In the genomic region with DNA sequence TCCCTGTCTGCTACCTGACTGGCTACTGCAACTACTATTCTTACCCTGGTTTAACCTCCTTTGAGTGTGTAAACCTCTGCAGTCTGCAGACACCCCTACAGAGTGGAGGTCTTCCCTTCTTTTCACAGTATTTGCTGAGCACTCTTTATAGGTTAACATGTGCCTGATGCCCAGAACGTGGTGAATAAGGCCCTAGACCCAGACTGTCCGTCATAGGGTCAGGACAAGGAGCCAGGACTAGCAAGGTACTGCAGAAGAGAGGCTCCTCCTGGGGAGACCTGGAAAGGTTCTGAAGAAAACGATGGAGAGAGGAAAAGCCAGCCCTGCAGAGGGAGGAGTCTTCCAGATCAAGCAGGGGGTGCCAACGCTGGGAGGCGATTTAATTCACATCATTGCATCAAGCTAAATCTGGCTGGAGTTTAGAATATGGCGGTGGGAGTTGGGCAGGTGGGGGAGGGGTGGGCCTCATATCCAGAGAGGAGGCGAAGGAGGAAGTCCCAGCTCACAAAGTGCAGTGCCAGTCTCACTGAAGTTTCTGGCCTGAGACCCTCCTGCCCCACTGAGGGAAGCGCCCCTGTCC, we compare ENCODE assay signal across 8 mouse cellular contexts. TPM values are rescaled to one million over a fixed set of nuclear protein-coding genes. Genes with fewer than 3 reads are reported as not detected.
DNase-seq lines count a peak whose midpoint lies in the region; ATAC-seq lines count a peak whose summit lies in the region.
"Had no signal": no experiment of that assay in that cellular context is flagged by ENCODE, and none has a peak within 500 bp of the region (broad histone marks: within the 10 kb centered on the region; RNA-seq: fewer than 3 reads in every experiment).

No protein-coding gene starts in this region.

- H3K9me3 ChIP-seq in lung, embryonic 16.5 days (ENCODE audit: control insufficient read depth, low read length) = peaks cover 6% of the 10 kb centered on the region
- H3K9me3 ChIP-seq in forebrain, embryonic 15.5 days = peaks cover 7% of the 10 kb centered on the region; the same call in 1 of the 2 replicates
- no peaks in the 10 kb centered on the region for H3K9me3 ChIP-seq in limb, embryonic 15.5 days
- H3K9me3 ChIP-seq in stomach, embryonic 15.5 days = no peaks in the 10 kb centered on the region

- H3K4me2 ChIP-seq in lung, embryonic 16.5 days (ENCODE audit: low read depth, low read length) = peak overlapping the region; percentile 99
- H3K4me2 ChIP-seq in forebrain, embryonic 15.5 days (replicated peaks) = peak overlapping the region; percentile 95
- peak overlapping the region; percentile 87 for H3K4me2 ChIP-seq in limb, embryonic 15.5 days
- peak overlapping the region; percentile 95 for H3K4me2 ChIP-seq in stomach, embryonic 15.5 days

- 33% methylated on average over 8 of the region's 8 CpGs for WGBS in lung, embryonic 16.5 days
- 19% methylated on average over 8 of the region's 8 CpGs for WGBS in forebrain, embryonic 15.5 days
- WGBS in limb, embryonic 15.5 days = 31% methylated on average over 8 of the region's 8 CpGs
- WGBS in stomach, embryonic 15.5 days = 33% methylated on average over 8 of the region's 8 CpGs

- H3K9ac ChIP-seq in lung, embryonic 16.5 days (ENCODE audit: low read length) = peak overlapping the region; percentile 82; the same call in 1 of the 2 replicates
- peak overlapping the region; percentile 85; the same call in 1 of the 2 replicates for H3K9ac ChIP-seq in forebrain, embryonic 15.5 days (replicated peaks)
- no peak overlapping the region for H3K9ac ChIP-seq in limb, embryonic 15.5 days
- H3K9ac ChIP-seq in stomach, embryonic 15.5 days = peak overlapping the region; percentile 45; the same call in 1 of the 2 replicates

- H3K27ac ChIP-seq in lung, embryonic 16.5 days (ENCODE audit: low read length) = no peak overlapping the region
- peak overlapping the region; percentile 80 for H3K27ac ChIP-seq in forebrain, embryonic 15.5 days (replicated peaks)
- H3K27ac ChIP-seq in limb, embryonic 15.5 days = peak overlapping the region; percentile 93
- peak overlapping the region; percentile 91 for H3K27ac ChIP-seq in stomach, embryonic 15.5 days

- ATAC-seq in lung, embryonic 16.5 days (ENCODE audit: low read depth) = no peak
- no peak for ATAC-seq in forebrain, embryonic 15.5 days (replicated peaks)
- no peak for ATAC-seq in limb, embryonic 15.5 days (ENCODE audit: insufficient number of reproducible peaks, low FRiP score, low TSS enrichment, low read depth)
- no peak for ATAC-seq in stomach, embryonic 15.5 days (ENCODE audit: insufficient read depth, low FRiP score, low read depth)
- ATAC-seq: activated CD4-positive, CD25-positive, alpha-beta regulatory T cell, adult 4 months had no signal

- no peaks in the 10 kb centered on the region for H3K36me3 ChIP-seq in lung, embryonic 16.5 days (ENCODE audit: control insufficient read depth, insufficient read depth, low read length)
- H3K36me3 ChIP-seq in forebrain, embryonic 15.5 days = no peaks in the 10 kb centered on the region
- no peaks in the 10 kb centered on the region for H3K36me3 ChIP-seq in limb, embryonic 15.5 days
- no peaks in the 10 kb centered on the region for H3K36me3 ChIP-seq in stomach, embryonic 15.5 days

- H3K4me3 ChIP-seq in lung, embryonic 16.5 days (ENCODE audit: low read length) = peak overlapping the region; percentile 82
- peak overlapping the region; percentile 95 for H3K4me3 ChIP-seq in forebrain, embryonic 15.5 days
- H3K4me3 ChIP-seq in limb, embryonic 15.5 days = peak overlapping the region; percentile 85
- H3K4me3 ChIP-seq in stomach, embryonic 15.5 days (replicated peaks) = peak overlapping the region; percentile 82

- H3K27me3 ChIP-seq in lung, embryonic 16.5 days (ENCODE audit: control insufficient read depth, insufficient read depth, low read depth, low read length) = no peaks in the 10 kb centered on the region
- no peaks in the 10 kb centered on the region for H3K27me3 ChIP-seq in forebrain, embryonic 15.5 days
- H3K27me3 ChIP-seq in limb, embryonic 15.5 days = no peaks in the 10 kb centered on the region
- H3K27me3 ChIP-seq in stomach, embryonic 15.5 days (replicated peaks) = no peaks in the 10 kb centered on the region

- H3K4me1 ChIP-seq in lung, embryonic 16.5 days (replicated peaks; ENCODE audit: control insufficient read depth, insufficient read depth, low read length) = peaks cover 10% of the 10 kb centered on the region
- peaks cover 28% of the 10 kb centered on the region for H3K4me1 ChIP-seq in forebrain, embryonic 15.5 days
- peaks cover 36% of the 10 kb centered on the region for H3K4me1 ChIP-seq in limb, embryonic 15.5 days
- peaks cover 36% of the 10 kb centered on the region for H3K4me1 ChIP-seq in stomach, embryonic 15.5 days

- no peak for DNase-seq in lung, postnatal 4 days
- no peak for DNase-seq in thymus, postnatal 4 days
- no peak for DNase-seq in B cell, adult 2 months

RNA-seq across cellular contexts. Expression of gene Igdcc4, which starts 2.0 kb away (rescaled TPM):
- 11.0 and 11.3 TPM in 2 replicates for polyA plus RNA-seq in lung, embryonic 16.5 days (2015; fragmentation: Nextera tagmentation; extraction: Ambion mirVana)
- 13.0 and 14.6 TPM in 2 replicates for polyA plus RNA-seq in forebrain, embryonic 15.5 days (2015; fragmentation: Nextera tagmentation; extraction: Ambion mirVana)
- polyA plus RNA-seq in limb, embryonic 15.5 days (2015; fragmentation: Nextera tagmentation; extraction: Ambion mirVana) = 30.3 and 33.2 TPM in 2 replicates
- 27.3 and 30.6 TPM in 2 replicates for polyA plus RNA-seq in stomach, embryonic 15.5 days (2015; fragmentation: Nextera tagmentation; extraction: Ambion mirVana)

RNA-seq across cellular contexts. Expression of gene Igdcc3, which starts 37.7 kb away (rescaled TPM):
- polyA plus RNA-seq in lung, embryonic 16.5 days (2015; fragmentation: Nextera tagmentation; extraction: Ambion mirVana) = 0.85 and 1.3 TPM in 2 replicates
- 9.6 and 9.8 TPM in 2 replicates for polyA plus RNA-seq in forebrain, embryonic 15.5 days (2015; fragmentation: Nextera tagmentation; extraction: Ambion mirVana)
- polyA plus RNA-seq in limb, embryonic 15.5 days (2015; fragmentation: Nextera tagmentation; extraction: Ambion mirVana) = 0.43 and 0.52 TPM in 2 replicates
- polyA plus RNA-seq in stomach, embryonic 15.5 days (2015; fragmentation: Nextera tagmentation; extraction: Ambion mirVana) = 1.5 TPM in 2 replicates
- polyA plus RNA-seq: activated CD4-positive, CD25-positive, alpha-beta regulatory T cell, adult 4 months had no signal
